Mouse (Mus musculus) hindbrain, embryonic 14.5 days (tissue): ENCODE measurements at regions not wholly inside any gene's neighbourhood (a gene's known extent, or its start where the extent isn't known, plus 50 kb on each side); places are given as distances from the start of the nearest gene placed in this dataset.

ENCODE experiments used
- ATAC-seq: fragments of 200-750 bp; cut with Nextera tagmentation; 2 replicates; pipeline ENCODE4 v1.8.0; 2017; ENCODE audit warnings: moderate number of reproducible peaks, mild to moderate bottlenecking, moderate TSS enrichment, moderate library complexity; ENCODE audit not compliant: low FRiP score
- DNase-seq: peaks from one replicate; pipeline ENCODE4 v3.0.0-alpha.2; 2015; ENCODE audit warnings: low spot score
- H3K27ac ChIP-seq: fragments of 300-500 bp; sonication (generic); 2 replicates; pipeline ENCODE4 v1.5.1; 2014; ENCODE audit warnings: mild to moderate bottlenecking, moderate library complexity
- H3K27me3 ChIP-seq: fragments of 300-500 bp; sonication (generic); 2 replicates; pipeline ENCODE4 v1.6.1; 2014; ENCODE audit warnings: mild to moderate bottlenecking, low read length, mixed read lengths; ENCODE audit not compliant: control insufficient read depth, insufficient read depth
- H3K36me3 ChIP-seq: fragments of 300-500 bp; sonication (generic); replicated peaks from 2 replicates; pipeline ENCODE4 v1.6.1; 2014; ENCODE audit not compliant: control insufficient read depth, insufficient read depth
- H3K4me1 ChIP-seq: fragments of 300-500 bp; sonication (generic); replicated peaks from 2 replicates; pipeline ENCODE4 v1.6.1; 2014; ENCODE audit warnings: antibody characterized with exemption, low read length, mixed read lengths; ENCODE audit not compliant: control insufficient read depth, insufficient read depth
- H3K4me2 ChIP-seq: fragments of 300-500 bp; sonication (generic); replicated peaks from 2 replicates; pipeline ENCODE4 v1.6.1; 2014; ENCODE audit warnings: mild to moderate bottlenecking, moderate library complexity
- H3K4me3 ChIP-seq: fragments of 300-500 bp; sonication (generic); replicated peaks from 2 replicates; pipeline ENCODE4 v1.5.1; 2014; ENCODE audit warnings: mild to moderate bottlenecking, low read length
- H3K9ac ChIP-seq: fragments of 300-500 bp; sonication (generic); 2 replicates; pipeline ENCODE4 v1.6.1; 2014
- H3K9me3 ChIP-seq: fragments of 300-500 bp; sonication (generic); 2 replicates; pipeline ENCODE4 v1.6.1; 2016; ENCODE audit warnings: low read length; ENCODE audit not compliant: control insufficient read depth
- WGBS: fragments of 180-500 bp; shearing (Covaris S2); extraction: QIAGEN DNeasy Blood & Tissue Kit; methylation state at CpG from one replicate; pipeline ENCODE4 v1.1.7; 2014; 5-methylcytosine and 5-hydroxymethylcytosine counted together

GRCm38 (mm10) chr13:15862941-15863340, 148.7 kb upstream of the Inhba start:
- no peaks in the 10 kb centered on the region for H3K9me3 ChIP-seq
- H3K27ac ChIP-seq: no peak overlapping the region
- H3K36me3 ChIP-seq: no peaks in the 10 kb centered on the region
- H3K4me3 ChIP-seq: no peak overlapping the region
- DNase-seq: no peak
- no peak for ATAC-seq
- no peaks in the 10 kb centered on the region for H3K27me3 ChIP-seq
- H3K4me2 ChIP-seq: no peak overlapping the region
- H3K9ac ChIP-seq: no peak overlapping the region
- H3K4me1 ChIP-seq: no peaks in the 10 kb centered on the region

- H3K4me1 ChIP-seq: no peaks in the 10 kb centered on the region
- H3K9ac ChIP-seq: no peak overlapping the region
- H3K4me3 ChIP-seq: no peak overlapping the region
- WGBS: 57% methylated on average over 3 of the region's 3 CpGs
- DNase-seq (no peak), ATAC-seq (no peak)
- no peak overlapping the region for H3K4me2 ChIP-seq
- no peaks in the 10 kb centered on the region for H3K27me3 ChIP-seq
- H3K27ac ChIP-seq: no peak overlapping the region
- H3K9me3 ChIP-seq: no peaks in the 10 kb centered on the region
- H3K36me3 ChIP-seq: no peaks in the 10 kb centered on the region
Measured at GRCm38 (mm10) chr13:15863344-15863743, 148.3 kb upstream of the Inhba start.

GRCm38 (mm10) chr13:15867046-15867561, 144.5 kb upstream of the Inhba start:
- no peak overlapping the region for H3K4me2 ChIP-seq
- H3K9ac ChIP-seq: no peak overlapping the region
- no peaks in the 10 kb centered on the region for H3K9me3 ChIP-seq
- no peak overlapping the region for H3K27ac ChIP-seq
- H3K36me3 ChIP-seq: no peaks in the 10 kb centered on the region
- H3K4me1 ChIP-seq: no peaks in the 10 kb centered on the region
- no peak for ATAC-seq
- 74% methylated on average over 5 of the region's 5 CpGs for WGBS
- DNase-seq: no peak
- no peaks in the 10 kb centered on the region for H3K27me3 ChIP-seq
- H3K4me3 ChIP-seq: no peak overlapping the region

DNA sequence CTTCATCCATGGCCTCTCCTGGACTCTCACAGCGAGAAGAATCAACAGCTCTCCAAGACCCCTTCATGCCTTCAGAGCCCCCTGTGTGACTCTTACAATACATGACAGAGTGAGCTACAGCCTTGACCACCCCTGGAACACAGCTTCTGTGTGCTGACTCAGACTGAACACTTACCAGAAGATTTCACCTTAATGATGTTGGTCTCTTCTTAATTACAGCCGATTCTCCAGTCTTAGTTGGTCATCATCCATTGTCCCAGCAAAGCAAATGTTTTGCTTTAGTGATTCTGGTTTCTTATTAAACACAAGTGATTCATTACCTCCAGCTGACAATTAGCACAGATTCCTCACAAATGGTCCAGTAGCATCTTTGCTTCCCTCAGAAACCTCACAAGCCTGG, 134.0 kb upstream of the Inhba start:
- Histone ChIP-seq H3K36me3 (no peaks in the 10 kb centered on the region), H3K4me1 (no peaks in the 10 kb centered on the region), H3K9me3 (no peaks in the 10 kb centered on the region), H3K27ac (no peak overlapping the region), H3K27me3 (no peaks in the 10 kb centered on the region), H3K4me2 (no peak overlapping the region), H3K9ac (no peak overlapping the region), H3K4me3 (no peak overlapping the region)
- DNase-seq: no peak
- ATAC-seq: no peak
- WGBS: 89% methylated on average over 2 of the region's 2 CpGs

DNA sequence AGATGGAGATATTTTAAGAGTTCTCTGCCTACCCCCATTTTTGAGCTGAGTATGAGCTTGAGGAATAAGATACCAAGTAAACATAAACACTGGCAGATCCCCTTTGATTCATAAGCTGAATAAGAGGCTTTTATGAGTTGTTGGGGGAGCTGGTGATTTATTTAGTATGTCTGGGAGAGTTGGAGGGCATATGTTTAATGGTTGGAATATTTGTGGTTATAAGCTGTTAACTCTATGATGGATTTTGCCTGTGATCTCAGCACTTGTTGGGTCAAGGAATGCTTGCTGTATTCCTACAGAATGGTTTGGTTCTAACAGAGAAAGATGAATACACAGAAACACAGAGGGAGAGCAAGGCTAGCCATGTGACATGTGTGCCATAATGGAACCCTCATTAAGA, 132.1 kb upstream of the Inhba start:
- no peaks in the 10 kb centered on the region for H3K4me1 ChIP-seq
- no peaks in the 10 kb centered on the region for H3K9me3 ChIP-seq

GRCm38 (mm10) chr13:15890794-15891193, 120.9 kb upstream of the Inhba start:
- no peaks in the 10 kb centered on the region for H3K9me3 ChIP-seq
- H3K4me1 ChIP-seq: no peaks in the 10 kb centered on the region
- H3K4me3 ChIP-seq: no peak overlapping the region
- H3K4me2 ChIP-seq: no peak overlapping the region
- no peak for ATAC-seq
- DNase-seq: no peak
- H3K9ac ChIP-seq: no peak overlapping the region
- H3K27me3 ChIP-seq: no peaks in the 10 kb centered on the region
- 85% methylated on average over 3 of the region's 3 CpGs for WGBS
- H3K27ac ChIP-seq: no peak overlapping the region
- H3K36me3 ChIP-seq: no peaks in the 10 kb centered on the region

More for the DNA sequence above, 132.1 kb upstream of the Inhba start:
- Histone ChIP-seq H3K27me3 (no peaks in the 10 kb centered on the region), H3K4me3 (no peak overlapping the region), H3K9ac (no peak overlapping the region), H3K4me2 (no peak overlapping the region), H3K36me3 (no peaks in the 10 kb centered on the region), H3K27ac (no peak overlapping the region)
- DNase-seq: no peak
- ATAC-seq: no peak

DNA sequence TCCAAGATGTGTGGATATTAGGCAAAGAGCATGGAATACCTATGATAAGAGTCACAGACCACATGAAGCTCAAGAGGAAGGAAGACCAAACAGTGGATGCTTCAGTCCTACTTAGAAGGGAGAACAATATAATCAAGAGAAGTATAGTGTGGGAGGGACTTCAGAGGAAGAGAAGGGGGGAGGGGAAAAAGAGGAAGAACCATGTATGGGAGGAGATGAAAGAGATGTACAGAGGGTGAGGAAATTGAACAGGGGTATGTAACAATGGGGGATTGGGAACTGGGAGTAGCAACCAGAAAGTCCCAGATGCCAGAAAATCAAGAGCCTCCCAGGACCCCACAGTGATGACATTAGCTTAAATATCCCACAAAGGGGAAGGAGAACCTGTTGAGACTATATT, 120.2 kb upstream of the Inhba start:
- Histone ChIP-seq H3K4me1 (no peaks in the 10 kb centered on the region), H3K9me3 (no peaks in the 10 kb centered on the region), H3K9ac (no peak overlapping the region), H3K4me2 (no peak overlapping the region), H3K36me3 (no peaks in the 10 kb centered on the region), H3K4me3 (no peak overlapping the region), H3K27me3 (no peaks in the 10 kb centered on the region), H3K27ac (no peak overlapping the region)
- DNase-seq: no peak
- no peak for ATAC-seq

GRCm38 (mm10) chr13:15898201-15898600, 113.5 kb upstream of the Inhba start:
- H3K4me1 ChIP-seq: 0 out of 2 replicates have a peak, but pooled peaks cover 3% of the 10 kb centered on the region
- no peaks in the 10 kb centered on the region for H3K27me3 ChIP-seq
- 92% methylated on average over 1 of the region's 1 CpGs for WGBS
- no peak overlapping the region for H3K9ac ChIP-seq
- no peaks in the 10 kb centered on the region for H3K36me3 ChIP-seq
- no peaks in the 10 kb centered on the region for H3K9me3 ChIP-seq
- no peak overlapping the region for H3K4me3 ChIP-seq
- no peak overlapping the region for H3K27ac ChIP-seq
- DNase-seq: no peak
- no peak for ATAC-seq
- H3K4me2 ChIP-seq: no peak overlapping the region

DNA sequence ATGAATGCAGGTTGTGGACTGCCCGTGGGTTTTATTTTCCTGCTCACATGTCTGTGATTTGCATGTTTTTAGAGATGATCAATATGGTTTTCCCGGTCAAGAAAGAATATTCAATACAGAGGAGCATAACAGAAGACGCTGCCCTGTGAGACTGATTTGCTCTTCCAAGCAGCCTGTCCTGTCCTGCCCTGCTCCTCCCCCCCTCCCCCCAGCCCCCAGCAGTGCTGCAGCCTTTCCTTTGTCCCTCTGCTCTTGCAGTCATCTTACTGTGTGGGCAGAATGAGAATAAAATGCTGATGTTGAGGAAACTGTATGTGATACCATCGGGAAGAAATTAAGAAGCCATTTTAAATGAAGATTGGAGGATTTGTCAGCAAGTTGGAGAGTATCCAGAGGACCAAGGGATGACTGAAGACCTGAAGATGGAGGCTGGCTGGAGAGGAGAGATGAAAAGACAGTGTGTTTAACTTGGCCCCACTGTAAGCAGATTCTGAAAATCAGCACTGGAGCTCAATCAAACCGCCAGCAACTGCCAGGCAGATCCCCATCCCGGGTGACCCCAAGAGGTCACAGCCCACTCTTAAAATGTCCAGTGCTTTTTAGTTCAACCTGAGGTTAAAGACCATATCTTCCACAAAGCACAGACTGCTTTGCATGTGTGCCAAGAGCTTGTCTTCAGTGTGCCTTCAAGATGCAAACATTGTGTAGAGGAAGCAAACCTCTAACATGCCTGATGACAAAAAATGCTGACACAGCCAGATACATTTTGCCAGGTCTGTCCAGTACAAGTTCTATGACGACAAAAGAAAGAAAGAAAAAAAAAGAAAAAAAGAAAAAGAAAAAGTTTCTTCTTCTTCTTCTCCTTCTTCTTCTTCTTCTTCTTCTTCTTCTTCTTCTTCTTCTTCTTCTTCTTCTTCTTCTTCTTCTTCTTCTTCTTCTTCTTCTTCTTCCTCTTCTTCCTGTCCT, 109.7 kb upstream of the Inhba start:
- WGBS: 31% methylated on average over 7 of the region's 7 CpGs
- Histone ChIP-seq H3K4me3 (no peak overlapping the region), H3K9me3 (no peaks in the 10 kb centered on the region), H3K4me2 (no peak overlapping the region), H3K36me3 (no peaks in the 10 kb centered on the region), H3K9ac (no peak overlapping the region), H3K27ac (no peak overlapping the region), H3K27me3 (no peaks in the 10 kb centered on the region), H3K4me1 (0 out of 2 replicates have a peak, but pooled peaks cover 3% of the 10 kb centered on the region)
- ATAC-seq (peak; percentile 48; the same call in 1 of the 2 replicates), DNase-seq (no peak)
